In the genomic region with DNA sequence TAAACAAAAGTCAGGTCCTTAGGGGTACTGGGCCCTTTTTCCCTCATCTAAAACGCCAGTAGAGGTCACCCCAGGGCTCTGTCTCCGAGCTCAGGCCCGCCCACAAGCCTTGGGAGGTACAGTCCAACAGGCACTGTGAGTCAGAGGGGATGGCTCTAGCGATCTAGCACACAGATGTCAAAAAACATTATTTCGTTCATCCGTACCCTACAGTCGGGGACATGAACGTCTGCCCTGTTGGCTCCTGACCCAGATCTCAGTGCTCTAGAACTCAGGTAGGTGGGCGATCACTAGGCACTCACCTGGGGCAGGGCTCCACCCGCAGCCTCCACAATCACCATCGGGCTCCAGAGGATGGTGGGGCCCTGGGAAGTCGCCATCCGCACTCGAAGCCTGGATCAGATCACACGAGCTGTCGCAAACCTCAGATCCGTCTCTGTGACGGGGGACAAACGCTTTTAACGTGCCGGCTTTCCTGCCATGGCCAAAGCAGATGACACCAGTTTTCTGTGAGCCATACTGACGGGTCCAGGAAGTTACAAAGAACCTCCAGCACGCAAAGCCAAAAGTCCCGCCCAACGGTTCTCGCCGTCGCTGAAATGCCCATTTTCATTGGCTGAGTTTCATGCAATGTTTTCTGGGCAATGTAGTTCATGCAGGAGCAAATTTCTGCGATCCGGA, we compare ENCODE assay signal across 8 mouse cellular contexts. TPM values are rescaled to one million over a fixed set of nuclear protein-coding genes. Genes with fewer than 3 reads are reported as not detected.
DNase-seq lines count a peak whose midpoint lies in the region; ATAC-seq and TF ChIP-seq lines count a peak whose summit lies in the region.

Zfp954 (minus strand) TSS at position 568 of the 681 bp plus-strand sequence.

- H3K9ac ChIP-seq in ES-E14 (ENCODE audit: insufficient read depth, low read depth, low read length, poor library complexity, severe bottlenecking): peak within 1 kb of the TSS; percentile 61
- peak within 1 kb of the TSS; percentile 60 for H3K9ac ChIP-seq in forebrain, embryonic 15.5 days (replicated peaks)

- in situ Hi-C loops in ES-E14 (cut with MboI; ENCODE audit: low sequenced_read_pairs in 2 of 2, unreplicated experiment in 2 of 2): loop anchor here in 1 of 2 experiments (25.0 kb wide), 1 partner anchor 91 kb away; the partner anchor contains the start of gene Zfp772

- intact Hi-C loops in heart, postnatal 25 days (cut with DNase I): loop anchor here (2.0 to 10.0 kb wide), 3 partner anchors 50 to 834 kb away; partner anchors contain the start of genes Zfp418 and Zfp667

- H3K9me3 ChIP-seq in ES-E14 (ENCODE audit: control insufficient read depth, insufficient read depth, low read depth, low read length): no peaks in the 10 kb centered on the region
- no peaks in the 10 kb centered on the region for H3K9me3 ChIP-seq in forebrain, embryonic 15.5 days

- H3K27me3 ChIP-seq in forebrain, embryonic 15.5 days: no peaks in the 10 kb centered on the region

- TF ChIP-seq POLR2A in lung, adult 2 months (IDR thresholded peaks at IDR 0.05; ENCODE audit: borderline replicate concordance, extremely low read depth, low read depth, low read length): peak; percentile 72; the same call in 1 of the 2 replicates

- H3K4me2 ChIP-seq in forebrain, embryonic 15.5 days (replicated peaks): peak within 1 kb of the TSS; percentile 67

- peaks cover 3% of the 10 kb centered on the region; the same call in 1 of the 2 replicates for H3K36me3 ChIP-seq in ES-E14 (ENCODE audit: control insufficient read depth, insufficient read depth, low read length, poor library complexity, severe bottlenecking)
- peaks cover 25% of the 10 kb centered on the region for H3K36me3 ChIP-seq in forebrain, embryonic 15.5 days

- DNase-seq in ES-E14 (ENCODE audit: low read depth, low spot score): peak; percentile 76
- peak; percentile 86 for DNase-seq in cerebellum, adult 11-12 months
- DNase-seq in heart, postnatal 25 days (ENCODE audit: low spot score): peak; percentile 72
- peak; percentile 86 to 94 for DNase-seq in layer of hippocampus, adult 18-20 months (ENCODE audit: low spot score in 2 of 2)
- DNase-seq in lung, adult 2 months: peak; percentile 81
- peak; percentile 70 to 77 for DNase-seq in thymus, adult 18-20 months

- TF ChIP-seq CTCF in lung, adult 2 months (IDR thresholded peaks at IDR 0.05; ENCODE audit: insufficient read depth, low read length): no peak

- ATAC-seq in forebrain, embryonic 15.5 days (replicated peaks): peak; percentile 94
- peak; percentile 96 for ATAC-seq in neutrophil, adult 5-6 weeks (ENCODE audit: extremely low read depth, insufficient number of reproducible peaks, low FRiP score, poor library complexity, severe bottlenecking)

- WGBS in forebrain, embryonic 15.5 days: under 1% methylated on average over 30 of the region's 30 CpGs
- WGBS in lung, adult 2 months: 1% methylated on average over 30 of the region's 30 CpGs

- H3K4me1 ChIP-seq in ES-E14 (ENCODE audit: control insufficient read depth in 2 of 2, insufficient read depth in 2 of 2, low read length in 2 of 2, poor library complexity in 1 of 2): peaks cover 0 to 2% of the 10 kb centered on the region in 2 experiments; a peak in 1 of 4 replicates
- H3K4me1 ChIP-seq in forebrain, embryonic 15.5 days: peaks cover 15% of the 10 kb centered on the region
- no peaks in the 10 kb centered on the region for H3K4me1 ChIP-seq in lung, adult 2 months (ENCODE audit: control insufficient read depth, insufficient read depth, low read length)

- H3K4me3 ChIP-seq in ES-E14 (ENCODE audit: insufficient read depth in 1 of 2, low read depth in 1 of 2, low read length in 2 of 2, poor library complexity in 1 of 2, severe bottlenecking in 1 of 2): peak within 1 kb of the TSS; percentile 73 to 75
- H3K4me3 ChIP-seq in forebrain, embryonic 15.5 days: peak within 1 kb of the TSS; percentile 53
- peak within 1 kb of the TSS; percentile 92 for H3K4me3 ChIP-seq in lung, adult 2 months (replicated peaks; ENCODE audit: extremely low read depth, low read depth, low read length)

- H3K27ac ChIP-seq in ES-E14 (ENCODE audit: insufficient read depth, low read depth, low read length, poor library complexity, severe bottlenecking): no peak within 1 kb of the TSS
- peak within 1 kb of the TSS; percentile 57 for H3K27ac ChIP-seq in forebrain, embryonic 15.5 days (replicated peaks)

TF ChIP-seq in ES-E14, 5 proteins besides CTCF, POLR2A, EP300 and RAD21:
- TF ChIP-seq CHD2 (IDR thresholded peaks at IDR 0.05; ENCODE audit: low read depth, low read length): no peak
- peak; percentile 91 for TF ChIP-seq HCFC1 (IDR thresholded peaks at IDR 0.05; ENCODE audit: borderline replicate concordance, insufficient read depth, low read length)

RNA-seq across cellular contexts. Expression of gene Zfp954, which starts in this region (rescaled TPM):
- total RNA-seq in ES-E14 (2012; rRNA removed): 9.0 and 10.3 TPM in 2 replicates
- 25.1 and 26.5 TPM in 2 replicates for polyA plus RNA-seq in forebrain, embryonic 15.5 days (2015; fragmentation: Nextera tagmentation; extraction: Ambion mirVana)
- 1 to 10 TPM; 3.0 to 3.7 TPM for total RNA-seq in heart, postnatal 25 days (2021)
- 10 to 100 TPM; 13.7 to 15.4 TPM for total RNA-seq in layer of hippocampus, adult 18-20 months (2021)
- 5.3 and 7.4 TPM in 2 replicates for polyA plus RNA-seq in lung, adult 2 months (2012; rRNA removed)
- total RNA-seq in neutrophil, adult 5-6 weeks (2017): 13.8 and 17.2 TPM in 2 replicates
